8 mouse cellular contexts compared by ENCODE assay signal in genomic region chr11:96193521-96194400, GRCm38 (mm10). TPM values are rescaled to one million over a fixed set of nuclear protein-coding genes. Genes with fewer than 3 reads are reported as not detected.
DNase-seq lines count a peak whose midpoint lies in the region; ATAC-seq lines count a peak whose summit lies in the region.
"Had no signal": no experiment of that assay in that cellular context is flagged by ENCODE, and none has a peak within 500 bp of the region (broad histone marks: within the 10 kb centered on the region; RNA-seq: fewer than 3 reads in every experiment).

TSS of gene Hoxb13 (plus strand) at chr11:96194316.

- H3K36me3 ChIP-seq in liver, embryonic 12.5 days, result no peaks in the 10 kb centered on the region
- H3K36me3 ChIP-seq in forebrain, embryonic 16.5 days (ENCODE audit: control insufficient read depth, insufficient read depth), result no peaks in the 10 kb centered on the region
- H3K36me3 ChIP-seq in neural tube, embryonic 11.5 days (ENCODE audit: control insufficient read depth, insufficient read depth, low read length), result no peaks in the 10 kb centered on the region

- 2% methylated on average over 35 of the region's 35 CpGs for WGBS in liver, embryonic 12.5 days (ENCODE audit: insufficient replicate concordance)
- WGBS in forebrain, embryonic 16.5 days, result under 1% methylated on average over 35 of the region's 35 CpGs
- under 1% methylated on average over 35 of the region's 35 CpGs for WGBS in neural tube, embryonic 11.5 days

- H3K27ac ChIP-seq in liver, embryonic 12.5 days, result no peak within 1 kb of the TSS
- no peak within 1 kb of the TSS for H3K27ac ChIP-seq in forebrain, embryonic 16.5 days (ENCODE audit: low read length)
- H3K27ac ChIP-seq in neural tube, embryonic 11.5 days (ENCODE audit: low read depth, low read length), result no peak within 1 kb of the TSS

- H3K4me1 ChIP-seq in liver, embryonic 12.5 days, result no peaks in the 10 kb centered on the region
- no peaks in the 10 kb centered on the region for H3K4me1 ChIP-seq in forebrain, embryonic 16.5 days (replicated peaks; ENCODE audit: control insufficient read depth, insufficient read depth, low read length)
- peaks cover 8% of the 10 kb centered on the region; the same call in 1 of the 2 replicates for H3K4me1 ChIP-seq in neural tube, embryonic 11.5 days (ENCODE audit: control insufficient read depth, insufficient read depth, low read length)

- no peak for DNase-seq in liver
- DNase-seq in adrenal gland, postnatal 36 days, result peak; percentile 39 to 63
- DNase-seq in neural tube, embryonic 11.5 days (ENCODE audit: low spot score), result peak; percentile 71
- no peak for DNase-seq in layer of hippocampus, postnatal 36 days
- no peak for DNase-seq in spleen, adult 18-20 months

- H3K9me3 ChIP-seq in liver, embryonic 12.5 days (replicated peaks), result no peaks in the 10 kb centered on the region
- H3K9me3 ChIP-seq in forebrain, embryonic 16.5 days (ENCODE audit: control insufficient read depth, low read length), result no peaks in the 10 kb centered on the region
- H3K9me3 ChIP-seq in neural tube, embryonic 11.5 days (ENCODE audit: control insufficient read depth, low read length), result no peaks in the 10 kb centered on the region

- H3K4me3 ChIP-seq in liver, embryonic 12.5 days, result no peak within 1 kb of the TSS
- peak within 1 kb of the TSS; percentile 22 for H3K4me3 ChIP-seq in forebrain, embryonic 16.5 days (replicated peaks; ENCODE audit: low read length)
- peak within 1 kb of the TSS; percentile 18; the same call in 1 of the 2 replicates for H3K4me3 ChIP-seq in neural tube, embryonic 11.5 days (ENCODE audit: low read depth, low read length)

- H3K27me3 ChIP-seq in liver, embryonic 12.5 days (replicated peaks), result peaks cover 99% of the 10 kb centered on the region
- peaks cover 97% of the 10 kb centered on the region for H3K27me3 ChIP-seq in forebrain, embryonic 16.5 days (replicated peaks; ENCODE audit: control insufficient read depth, insufficient read depth, low read length)
- peaks cover 98% of the 10 kb centered on the region for H3K27me3 ChIP-seq in neural tube, embryonic 11.5 days (ENCODE audit: control insufficient read depth, insufficient read depth, low read length)

- H3K9ac ChIP-seq in liver, embryonic 12.5 days, result no peak within 1 kb of the TSS
- H3K9ac ChIP-seq in forebrain, embryonic 16.5 days (replicated peaks; ENCODE audit: low read depth, low read length), result no peak within 1 kb of the TSS
- no peak within 1 kb of the TSS for H3K9ac ChIP-seq in neural tube, embryonic 11.5 days (ENCODE audit: low read length)

- H3K4me2 ChIP-seq in liver, embryonic 12.5 days, result peak within 1 kb of the TSS; percentile 12; the same call in 1 of the 2 replicates
- H3K4me2 ChIP-seq in forebrain, embryonic 16.5 days (ENCODE audit: low read length), result peak within 1 kb of the TSS; percentile 33
- H3K4me2 ChIP-seq in neural tube, embryonic 11.5 days (ENCODE audit: low read depth), result peak within 1 kb of the TSS; percentile 33

- no peak for ATAC-seq in liver, embryonic 12.5 days
- peak; percentile 62; the same call in 1 of the 2 replicates for ATAC-seq in forebrain, embryonic 16.5 days
- ATAC-seq in neural tube, embryonic 11.5 days (ENCODE audit: insufficient read depth, low FRiP score, low TSS enrichment), result peak; percentile 67; the same call in 1 of the 2 replicates

RNA-seq across cellular contexts. Expression of gene Hoxb13, which starts in this region (rescaled TPM):
- not detected in 2 replicates for polyA plus RNA-seq in liver, embryonic 12.5 days (2016; fragmentation: Nextera tagmentation; extraction: Ambion mirVana)
- not detected for total RNA-seq in adrenal gland, postnatal 36 days (2021)
- polyA plus RNA-seq in forebrain, embryonic 16.5 days (2015; fragmentation: Nextera tagmentation; extraction: Ambion mirVana), result 0.13 TPM in 1 of 2 replicates, not detected in the other
- polyA plus RNA-seq in neural tube, embryonic 11.5 days (2014; fragmentation: Nextera tagmentation; extraction: Ambion mirVana), result 0.33 and 0.35 TPM in 2 replicates
- not detected for total RNA-seq in layer of hippocampus, postnatal 36 days (2021)
- polyA plus RNA-seq: liver, embryonic 16.5 days had no signal

Comparison
In these comparisons a context has a peak if more than half of its experiments do, and no peak if none do; other contexts are left out.
1. Peak in DNase-seq in adrenal gland, postnatal 36 days; RNA of the gene not detected or under 1 TPM.
2. Peak in ATAC-seq, H3K4me3 ChIP-seq and H3K4me2 ChIP-seq in forebrain, embryonic 16.5 days; RNA of the gene not detected or under 1 TPM.
3. Peak in DNase-seq, ATAC-seq, H3K4me3 ChIP-seq and H3K4me2 ChIP-seq in neural tube, embryonic 11.5 days; RNA of the gene not detected or under 1 TPM.